Mouse (Mus musculus): Measurements from ENCODE around the gene Actc1. TPM values are rescaled to one million over a fixed set of nuclear protein-coding genes. Genes with fewer than 3 reads are reported as not detected.

Gene Actc1
- polyA plus RNA-seq, 1 experiment from 2014 or later: 10.2 TPM

GRCm38 (mm10) chr2:114008321-114008720 lies 45.0 kb downstream of the Actc1 start:
- no peak overlapping the region for H3K27ac ChIP-seq (ENCODE audit: low read depth, low read length)
- no peak for ATAC-seq
- TF ChIP-seq CTCF (IDR thresholded peaks at IDR 0.05; ENCODE audit: low read depth): no peak
- 79% methylated on average over 2 of the region's 2 CpGs for WGBS
- H3K4me2 ChIP-seq (replicated peaks; ENCODE audit: low read depth): no peak overlapping the region
- H3K36me3 ChIP-seq (ENCODE audit: control insufficient read depth, insufficient read depth): no peaks in the 10 kb centered on the region
- no peaks in the 10 kb centered on the region for H3K9me3 ChIP-seq (ENCODE audit: control insufficient read depth)
- H3K27me3 ChIP-seq (replicated peaks; ENCODE audit: control insufficient read depth, insufficient read depth, low read length): peaks cover 12% of the 10 kb centered on the region
- no peak overlapping the region for H3K9ac ChIP-seq (ENCODE audit: low read depth, low read length)
- no peak overlapping the region for H3K4me3 ChIP-seq (ENCODE audit: low read depth, low read length)
- H3K4me1 ChIP-seq (replicated peaks; ENCODE audit: control insufficient read depth, insufficient read depth, low read length): no peaks in the 10 kb centered on the region

DNA sequence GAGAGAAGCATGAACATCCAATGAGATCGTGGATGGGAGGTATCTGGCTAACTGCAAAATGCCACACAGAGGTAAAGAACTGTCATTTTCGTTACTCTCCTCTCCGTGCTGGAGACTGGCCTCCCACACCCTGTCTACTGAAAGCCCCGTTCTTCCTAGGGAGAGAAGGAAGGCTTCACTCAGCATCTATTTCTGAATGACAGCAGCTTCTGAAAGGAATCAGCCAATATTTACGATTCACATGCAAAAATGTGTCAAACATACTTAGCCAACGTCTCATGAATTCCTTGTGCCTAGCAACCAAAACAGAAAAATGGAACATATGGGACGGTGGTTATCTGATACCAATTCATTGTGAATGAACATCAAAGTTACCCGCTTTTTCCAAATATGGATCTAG lies 55.9 kb downstream of the Actc1 start:
- Histone ChIP-seq H3K4me1 (replicated peaks; ENCODE audit: control insufficient read depth, insufficient read depth, low read length) (no peaks in the 10 kb centered on the region), H3K9ac (ENCODE audit: low read depth, low read length) (no peak overlapping the region), H3K27me3 (replicated peaks; ENCODE audit: control insufficient read depth, insufficient read depth, low read length) (no peaks in the 10 kb centered on the region), H3K4me2 (replicated peaks; ENCODE audit: low read depth) (no peak overlapping the region), H3K9me3 (ENCODE audit: control insufficient read depth) (no peaks in the 10 kb centered on the region), H3K27ac (ENCODE audit: low read depth, low read length) (no peak overlapping the region), H3K36me3 (ENCODE audit: control insufficient read depth, insufficient read depth) (no peaks in the 10 kb centered on the region), H3K4me3 (ENCODE audit: low read depth, low read length) (no peak overlapping the region)
- TF ChIP-seq CTCF (IDR thresholded peaks at IDR 0.05; ENCODE audit: low read depth): no peak
- 48% methylated on average over 8 of the region's 8 CpGs for WGBS
- ATAC-seq: no peak

Other genes starting within 250 kb of the Actc1 start
- 18.0 and 19.5 TPM in 2 replicates for gene Scg5, start 224.4 kb downstream of the Actc1 start, polyA plus RNA-seq (2015; fragmentation: Nextera tagmentation; extraction: Ambion mirVana)
- gene Arhgap11a, start 204.9 kb downstream of the Actc1 start, polyA plus RNA-seq (2015; fragmentation: Nextera tagmentation; extraction: Ambion mirVana): 7.1 and 7.5 TPM in 2 replicates
- gene Gjd2, start 39.9 kb downstream of the Actc1 start, polyA plus RNA-seq (2015; fragmentation: Nextera tagmentation; extraction: Ambion mirVana): 0.44 and 0.51 TPM in 2 replicates
- 26.7 and 29.1 TPM in 2 replicates for gene Aqr, start 133.5 kb upstream of the Actc1 start, polyA plus RNA-seq (2015; fragmentation: Nextera tagmentation; extraction: Ambion mirVana)
- 2.2 and 2.6 TPM in 2 replicates for gene Zfp770, start 147.9 kb upstream of the Actc1 start, polyA plus RNA-seq (2015; fragmentation: Nextera tagmentation; extraction: Ambion mirVana)